Mouse (Mus musculus) right cerebral cortex, postnatal 4 days (tissue): ENCODE measurements around the gene Pogz.
"Not testable (repeated sequence)": the region's sequence is repeated elsewhere in the genome, so short reads cannot be mapped to it uniquely, and the experiment has no call there.

Experiments
- DNase-seq: peaks from one replicate; pipeline ENCODE4 v3.0.0-alpha.2; 2022

Gene Pogz

GRCm38 (mm10) chr3:94833358-94833757 is 4.0 kb upstream of the Pogz start:
- no peak for DNase-seq

- DNase-seq, result no peak
Observed at GRCm38 (mm10) chr3:94835396-94835795, 2.0 kb upstream of the Pogz start.

GRCm38 (mm10) chr3:94837959-94838496 is 661 bp downstream of the Pogz start:
- peak; percentile 80 for DNase-seq

DNA sequence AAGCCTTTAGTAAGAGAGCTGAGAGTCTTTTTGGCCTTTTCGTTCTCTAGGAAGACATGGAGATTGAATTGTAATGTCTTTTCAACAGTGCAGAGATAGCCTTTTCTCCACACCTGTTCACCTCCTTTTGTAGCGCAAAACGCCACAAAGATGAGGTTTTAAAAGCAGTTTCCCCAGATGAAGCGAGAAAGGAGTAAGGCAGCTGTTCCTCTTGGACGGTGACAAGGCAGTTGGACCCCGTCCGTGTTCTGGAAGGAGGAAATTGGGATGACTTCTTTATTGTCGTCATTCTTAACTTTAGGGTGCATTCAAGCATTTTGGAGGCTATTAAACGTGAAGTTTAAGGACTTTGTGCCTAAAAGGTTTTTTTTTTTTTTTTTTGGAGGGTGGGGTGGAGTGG is 1.3 kb downstream of the Pogz start:
- DNase-seq, result peak; percentile 13

DNA sequence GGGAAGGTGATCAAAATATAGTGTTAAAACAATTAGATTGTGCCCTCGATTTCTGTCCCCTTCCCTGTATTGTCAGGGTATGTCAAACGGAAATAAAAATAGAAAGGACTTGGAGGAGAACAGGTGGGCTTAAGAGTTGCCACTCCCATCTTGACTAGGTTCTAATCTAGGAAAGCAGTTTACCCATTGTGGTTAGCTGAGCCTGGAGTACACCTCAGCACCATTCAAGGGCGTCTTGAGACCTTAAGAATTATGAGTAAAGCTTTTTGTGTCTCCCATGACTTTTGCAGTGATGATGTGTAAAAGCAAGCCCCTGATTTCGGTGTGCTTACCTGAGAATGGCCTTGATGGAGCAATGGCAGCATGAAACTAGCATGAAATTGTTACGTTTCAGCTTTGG is 1.7 kb downstream of the Pogz start:
- no peak for DNase-seq

- no peak for DNase-seq
Observed at GRCm38 (mm10) chr3:94847382-94847781, 10.0 kb downstream of the Pogz start.

DNA sequence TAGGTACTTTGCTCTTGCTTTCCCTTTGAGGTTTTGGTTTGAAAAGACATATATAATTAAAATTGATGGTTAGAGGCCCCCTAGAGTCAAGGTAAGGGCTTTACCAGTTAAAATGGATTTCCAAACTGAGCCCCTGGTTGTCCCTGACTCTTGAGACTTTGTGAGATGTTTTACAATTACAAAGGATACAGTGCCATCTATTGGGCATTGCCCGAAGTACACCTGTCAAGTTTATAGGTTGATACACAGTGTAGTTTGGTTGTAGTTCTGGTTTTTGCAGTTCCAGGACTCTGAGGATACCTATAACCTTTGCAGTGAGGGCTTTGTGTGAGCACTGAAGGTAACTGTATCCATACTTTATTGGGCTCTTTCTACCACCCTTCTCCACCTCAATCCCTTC is 12.0 kb downstream of the Pogz start:
- peak; percentile 78 for DNase-seq

DNA sequence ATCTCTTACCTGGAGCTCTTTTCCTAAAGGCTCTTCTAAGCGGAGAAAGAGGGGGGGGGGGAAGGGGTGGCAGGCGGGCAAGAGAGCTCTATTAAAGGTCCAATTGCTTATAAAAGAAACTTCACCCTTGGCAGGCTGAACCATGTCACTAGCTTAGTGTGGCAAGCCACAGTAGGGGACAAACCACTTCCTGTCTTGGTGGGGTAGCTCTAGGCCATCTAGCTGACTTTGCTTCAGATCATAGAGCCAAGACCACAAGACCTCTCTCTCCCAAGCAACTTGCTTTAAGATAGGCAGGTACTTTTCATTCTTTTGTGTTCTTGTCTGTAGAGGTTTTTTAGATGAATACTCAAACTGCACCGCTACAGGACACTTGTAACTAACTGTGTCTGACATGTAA is 14.4 kb downstream of the Pogz start:
- DNase-seq, result no peak

DNA sequence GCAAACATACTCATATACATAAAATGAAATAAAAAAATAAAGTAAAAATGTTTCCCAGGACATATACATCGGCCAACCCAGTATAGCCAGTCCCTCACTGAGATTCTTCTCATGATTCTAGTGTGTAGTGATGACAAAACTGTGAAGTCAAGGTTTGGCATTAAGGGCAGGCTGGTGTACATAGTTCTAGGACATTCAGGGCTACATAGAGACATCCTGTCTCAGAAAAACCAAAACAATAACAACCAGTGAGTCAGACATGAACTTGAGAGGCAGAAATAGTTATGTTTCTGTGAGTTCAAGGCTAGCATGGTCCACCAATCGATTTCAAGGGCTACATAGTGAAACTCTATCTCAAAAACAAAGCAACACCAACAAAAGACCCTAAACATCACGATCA is 14.8 kb downstream of the Pogz start:
- no peak for DNase-seq

DNA sequence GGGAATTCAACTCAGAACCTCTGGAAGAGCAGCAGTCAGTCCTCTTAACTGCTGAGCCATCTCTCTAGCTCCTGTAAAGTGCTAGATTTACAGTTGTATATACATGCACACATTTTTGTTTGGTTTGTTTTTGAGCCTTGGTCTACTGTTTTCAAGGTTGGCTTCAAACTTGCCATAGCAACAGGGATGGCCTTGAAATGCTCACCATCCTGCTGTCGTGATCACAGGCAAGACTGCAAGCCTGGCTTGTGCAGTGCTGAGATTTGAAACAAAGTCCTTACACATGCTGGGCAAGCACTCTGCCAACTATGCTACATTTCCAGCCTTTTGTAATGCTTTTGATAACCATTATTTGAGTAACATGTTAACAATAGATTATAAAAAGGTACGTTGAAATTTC is 22.1 kb downstream of the Pogz start:
- no peak for DNase-seq

DNA sequence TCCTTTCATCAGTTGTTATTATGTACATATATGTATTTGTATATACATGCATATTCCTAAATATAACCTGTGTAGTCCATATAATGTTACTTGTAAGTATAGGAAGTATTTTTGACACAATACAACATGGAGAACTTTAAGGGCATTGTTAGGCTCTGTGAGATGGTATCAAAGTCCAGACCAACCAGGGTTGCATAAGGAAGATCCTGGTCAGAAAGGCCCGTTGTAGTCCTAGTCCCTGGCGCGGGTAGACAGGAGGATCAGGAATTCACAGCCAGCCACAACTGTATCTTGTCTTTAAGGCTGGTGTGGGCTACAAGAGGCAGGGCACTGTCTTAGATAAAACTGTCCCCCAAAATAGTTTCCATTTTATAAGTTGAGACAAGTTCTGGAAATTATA is 31.6 kb downstream of the Pogz start:
- no peak for DNase-seq

GRCm38 (mm10) chr3:94878618-94879017 is 41.3 kb downstream of the Pogz start:
- DNase-seq, result no peak

GRCm38 (mm10) chr3:94881840-94882239 is 44.5 kb downstream of the Pogz start:
- DNase-seq, result no peak

- DNase-seq, result no peak
Observed at GRCm38 (mm10) chr3:94882579-94882978, 45.2 kb downstream of the Pogz start.

- DNase-seq, result peak; percentile 74
Observed at GRCm38 (mm10) chr3:94886316-94887224, 49.2 kb downstream of the Pogz start, which contains the start of gene Psmb4. Gene Psmb4 (minus strand): TSS chr3:94886961.

- no peak for DNase-seq
Observed at GRCm38 (mm10) chr3:94888595-94888994, 51.2 kb downstream of the Pogz start.

DNA sequence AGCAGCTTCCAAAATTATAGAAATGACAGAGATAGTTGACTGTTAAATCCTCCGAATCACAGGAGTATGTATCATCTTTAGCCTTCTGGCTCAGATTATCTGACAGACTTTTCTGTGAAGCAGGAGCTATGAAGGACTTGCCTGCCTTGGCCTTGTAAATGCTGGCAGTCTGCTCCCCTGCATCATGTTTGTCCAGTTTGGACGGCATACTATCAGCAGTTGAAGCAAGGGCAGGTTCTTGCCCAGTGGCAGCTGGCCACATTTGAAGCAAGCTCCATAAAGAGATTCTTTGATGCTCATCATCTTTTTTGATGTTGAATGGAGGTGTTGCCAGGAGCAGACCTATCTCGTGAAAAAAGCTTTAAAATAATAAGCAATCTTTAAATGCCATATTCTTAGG is 56.7 kb downstream of the Pogz start:
- DNase-seq, result no peak

DNA sequence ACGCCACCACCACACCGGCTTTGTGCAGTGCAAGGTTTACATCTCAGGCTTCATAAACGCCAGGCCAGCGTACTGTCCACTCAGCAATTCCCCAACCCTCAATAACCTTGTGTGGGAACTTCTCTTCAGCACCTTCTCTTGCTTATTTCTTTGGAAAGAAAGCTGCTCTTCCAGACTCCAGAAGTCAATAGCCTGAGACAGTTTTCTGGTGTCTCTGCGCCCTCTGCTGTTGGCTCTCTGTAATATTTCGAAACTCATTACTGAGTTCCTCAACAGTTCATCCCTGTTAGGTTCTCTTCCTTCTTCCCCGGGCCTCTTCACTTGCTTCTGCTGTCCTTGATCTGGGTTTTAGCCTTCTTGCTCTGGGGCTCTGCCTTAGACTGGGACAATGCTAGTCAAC is 65.4 kb downstream of the Pogz start:
- DNase-seq, result peak; percentile 75

DNA sequence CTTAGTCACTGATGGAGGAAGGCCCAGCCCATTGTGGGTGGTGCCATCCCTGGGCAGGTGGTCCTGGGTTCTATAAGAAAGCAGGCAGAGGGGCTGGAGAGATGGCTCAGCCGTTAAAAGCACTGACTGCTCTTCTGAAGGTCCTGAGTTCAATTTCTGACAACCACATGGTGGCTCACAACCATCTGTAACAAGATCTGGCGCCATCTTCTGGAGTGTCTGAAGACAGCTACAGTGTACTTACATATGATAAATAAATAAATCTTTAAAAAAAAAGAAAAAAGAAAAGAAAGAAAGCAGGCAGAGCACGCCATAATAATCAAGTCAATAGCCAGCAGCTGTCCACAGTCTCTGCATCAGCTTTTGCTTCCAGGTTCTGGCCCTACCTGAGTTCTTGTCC is 67.4 kb downstream of the Pogz start:
- DNase-seq, result not testable (repeated sequence)

GRCm38 (mm10) chr3:94906482-94906881 is 69.1 kb downstream of the Pogz start:
- DNase-seq, result no peak

GRCm38 (mm10) chr3:94911050-94911693 is 73.8 kb downstream of the Pogz start:
- no peak for DNase-seq

DNA sequence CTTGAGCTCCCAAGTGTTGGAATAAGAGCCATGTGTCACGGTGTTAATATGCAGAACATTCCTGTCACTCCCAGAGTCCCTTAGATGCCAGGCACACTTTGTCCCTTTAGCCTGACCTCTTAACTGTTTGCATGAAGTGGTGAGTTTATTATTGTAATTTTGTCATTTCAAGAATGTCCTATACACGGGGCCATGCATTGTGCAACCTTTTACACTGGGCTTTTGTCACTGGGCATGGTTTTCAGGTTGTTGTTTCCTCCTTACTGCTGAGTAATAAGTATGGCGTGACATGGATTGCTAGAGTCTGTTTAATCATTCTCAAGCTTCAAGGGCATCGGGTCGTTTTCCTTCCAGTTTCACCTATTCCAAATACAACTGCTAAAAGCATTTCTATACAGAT is 76.4 kb downstream of the Pogz start:
- no peak for DNase-seq

- DNase-seq, result no peak
Observed at GRCm38 (mm10) chr3:94915903-94916741, 78.8 kb downstream of the Pogz start.
